Mouse (Mus musculus) neural tube, embryonic 14.5 days (tissue): ENCODE measurements around the gene Fbxo11. TPM values are rescaled to one million over a fixed set of nuclear protein-coding genes. Genes with fewer than 3 reads are reported as not detected.
"Not testable (repeated sequence)": the region's sequence is repeated elsewhere in the genome, so short reads cannot be mapped to it uniquely, and the experiment has no call there.

Experiments used
- ATAC-seq: fragments of 200-750 bp; cut with Nextera tagmentation; 2 replicates; pipeline ENCODE4 v1.8.0; 2017; ENCODE audit warnings: low read depth, mild to moderate bottlenecking, moderate TSS enrichment, moderate library complexity
- H3K27ac ChIP-seq: fragments of 300-500 bp; sonication (generic); 2 replicates; pipeline ENCODE4 v1.5.1; 2014; ENCODE audit warnings: low read depth, mild to moderate bottlenecking, control low read depth, low read length, moderate library complexity, mixed read lengths
- H3K27me3 ChIP-seq: fragments of 300-500 bp; sonication (generic); 2 replicates; pipeline ENCODE4 v1.6.1; 2014; ENCODE audit warnings: low read length; ENCODE audit not compliant: control insufficient read depth, insufficient read depth
- H3K36me3 ChIP-seq: fragments of 300-500 bp; sonication (generic); 2 replicates; pipeline ENCODE4 v1.6.1; 2014; ENCODE audit warnings: low read length, mixed read lengths; ENCODE audit not compliant: control insufficient read depth, insufficient read depth
- H3K4me1 ChIP-seq: fragments of 300-500 bp; sonication (generic); 2 replicates; pipeline ENCODE4 v1.6.1; 2014; ENCODE audit warnings: low read length; ENCODE audit not compliant: control insufficient read depth, insufficient read depth
- H3K4me2 ChIP-seq: fragments of 300-500 bp; sonication (generic); 2 replicates; pipeline ENCODE4 v1.6.1; 2014; ENCODE audit warnings: mild to moderate bottlenecking, low read depth, low read length, control low read depth
- H3K4me3 ChIP-seq: fragments of 300-500 bp; sonication (generic); 2 replicates; pipeline ENCODE4 v1.5.1; 2014; ENCODE audit warnings: low read depth, low read length, control low read depth, mixed read lengths
- H3K9ac ChIP-seq: fragments of 300-500 bp; sonication (generic); replicated peaks from 2 replicates; pipeline ENCODE4 v1.6.1; 2014; ENCODE audit warnings: low read depth, mild to moderate bottlenecking, control low read depth, low read length, mixed read lengths
- H3K9me3 ChIP-seq: fragments of 300-500 bp; sonication (generic); 2 replicates; pipeline ENCODE4 v1.6.1; 2016; ENCODE audit warnings: low read length; ENCODE audit not compliant: control insufficient read depth
- WGBS: fragments of 180-500 bp; shearing (Covaris S2); extraction: QIAGEN DNeasy Blood & Tissue Kit; methylation state at CpG from one replicate; pipeline ENCODE4 v1.1.7; 2014; 5-methylcytosine and 5-hydroxymethylcytosine counted together
- polyA plus RNA-seq: library from polyadenylated mRNA; unstranded; fragments of >200 nt; fragmentation: Nextera tagmentation; extraction: Ambion mirVana; gene quantifications from 2 replicates; pipeline ENCODE4 v1.2.1, GENCODE M21; 2014

Gene Fbxo11
- polyA plus RNA-seq, 1 experiment from 2014 or later, result 47.7 TPM

GRCm38 (mm10) chr17:87963081-87964075 lies 101.7 kb downstream of the Fbxo11 start:
- WGBS, result 90% methylated on average over 13 of the region's 14 CpGs
- ATAC-seq, result no peak
- H3K27ac ChIP-seq, result no peak overlapping the region
- no peak overlapping the region for H3K4me3 ChIP-seq
- H3K4me1 ChIP-seq, result no peaks in the 10 kb centered on the region
- no peaks in the 10 kb centered on the region for H3K27me3 ChIP-seq
- no peaks in the 10 kb centered on the region for H3K9me3 ChIP-seq
- no peaks in the 10 kb centered on the region for H3K36me3 ChIP-seq
- no peak overlapping the region for H3K4me2 ChIP-seq
- H3K9ac ChIP-seq, result no peak overlapping the region

GRCm38 (mm10) chr17:87959931-87960330 lies 105.2 kb downstream of the Fbxo11 start:
- WGBS, result 83% methylated on average over 5 of the region's 5 CpGs
- H3K27me3 ChIP-seq, H3K36me3 ChIP-seq, H3K4me1 ChIP-seq, H3K9me3 ChIP-seq, H3K4me2 ChIP-seq, H3K4me3 ChIP-seq, ATAC-seq, H3K9ac ChIP-seq, H3K27ac ChIP-seq: not testable (repeated sequence)

- H3K9ac ChIP-seq, H3K4me2 ChIP-seq, H3K4me3 ChIP-seq, H3K27me3 ChIP-seq, H3K36me3 ChIP-seq, H3K9me3 ChIP-seq, H3K27ac ChIP-seq, H3K4me1 ChIP-seq, ATAC-seq: not testable (repeated sequence)
- 94% methylated on average over 11 of the region's 11 CpGs for WGBS
Observed at GRCm38 (mm10) chr17:87959406-87959805, 105.7 kb downstream of the Fbxo11 start.

GRCm38 (mm10) chr17:87958283-87958682 lies 106.8 kb downstream of the Fbxo11 start:
- no peak for ATAC-seq
- Histone ChIP-seq H3K4me3 (no peak overlapping the region), H3K27me3 (no peaks in the 10 kb centered on the region), H3K9me3 (no peaks in the 10 kb centered on the region), H3K27ac (no peak overlapping the region), H3K4me2 (no peak overlapping the region), H3K36me3 (no peaks in the 10 kb centered on the region), H3K4me1 (no peaks in the 10 kb centered on the region), H3K9ac (no peak overlapping the region)
- 54% methylated on average over 8 of the region's 8 CpGs for WGBS

GRCm38 (mm10) chr17:87957096-87957840 lies 107.8 kb downstream of the Fbxo11 start:
- Histone ChIP-seq H3K9me3 (no peaks in the 10 kb centered on the region), H3K27me3 (no peaks in the 10 kb centered on the region), H3K27ac (no peak overlapping the region), H3K36me3 (no peaks in the 10 kb centered on the region), H3K4me2 (no peak overlapping the region), H3K9ac (no peak overlapping the region), H3K4me1 (no peaks in the 10 kb centered on the region), H3K4me3 (no peak overlapping the region)
- ATAC-seq, result no peak
- WGBS, result 80% methylated on average over 12 of the region's 12 CpGs

- H3K36me3 ChIP-seq, H3K4me2 ChIP-seq, H3K9ac ChIP-seq, H3K4me1 ChIP-seq, ATAC-seq, H3K4me3 ChIP-seq, H3K9me3 ChIP-seq, H3K27ac ChIP-seq, H3K27me3 ChIP-seq: not testable (repeated sequence)
- 84% methylated on average over 13 of the region's 13 CpGs for WGBS
Observed at GRCm38 (mm10) chr17:87954618-87955124, 110.4 kb downstream of the Fbxo11 start.

- no peak overlapping the region for H3K4me3 ChIP-seq
- 45% methylated on average over 16 of the region's 16 CpGs for whole genome bisulfite sequencing
- H3K27ac ChIP-seq, result no peak overlapping the region
- no peaks in the 10 kb centered on the region for H3K9me3 ChIP-seq
- peak; percentile 71 for ATAC-seq
- H3K4me1 ChIP-seq, result no peaks in the 10 kb centered on the region
- no peak overlapping the region for H3K9ac ChIP-seq
- H3K4me2 ChIP-seq, result no peak overlapping the region
- H3K27me3 ChIP-seq, result no peaks in the 10 kb centered on the region
- no peaks in the 10 kb centered on the region for H3K36me3 ChIP-seq
Observed at GRCm38 (mm10) chr17:87948965-87949584, 116.0 kb downstream of the Fbxo11 start.
